Mouse (Mus musculus): ENCODE data around the gene Prss40. TPM values are rescaled to one million over a fixed set of nuclear protein-coding genes. Genes with fewer than 3 reads are reported as not detected.

The Prss40 gene
- polyA plus RNA-seq, 1 experiment from 2014 or later, result not detected

DNA sequence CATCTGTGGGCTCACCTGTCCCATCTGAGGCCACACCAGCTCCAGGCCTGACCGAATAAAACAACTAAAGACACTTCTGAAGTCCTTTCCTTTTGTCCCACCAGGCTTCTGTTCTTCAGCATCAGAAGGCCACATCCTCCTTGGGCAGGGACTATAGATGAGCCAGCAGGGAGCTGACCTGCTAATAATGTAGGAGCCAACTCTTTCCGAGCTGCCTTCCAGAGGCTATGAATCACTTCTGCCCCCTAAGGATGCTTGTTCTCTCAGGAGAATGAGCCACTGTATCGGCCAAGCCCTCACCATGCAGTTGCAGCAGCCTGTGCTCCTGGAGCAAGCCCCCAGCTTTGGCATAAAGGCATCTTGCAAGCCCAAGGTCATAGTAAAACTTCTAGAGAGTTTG, 57.8 kb downstream of the Prss40 start:
- Histone ChIP-seq H3K27me3 (no peaks in the 10 kb centered on the region), H3K27ac (replicated peaks) (no peak overlapping the region), H3K4me2 (replicated peaks) (no peak overlapping the region), H3K9ac (replicated peaks) (no peak overlapping the region), H3K4me3 (no peak overlapping the region), H3K36me3 (no peaks in the 10 kb centered on the region), H3K9me3 (no peaks in the 10 kb centered on the region; the same call in 1 of the 2 replicates), H3K4me1 (no peaks in the 10 kb centered on the region)
- WGBS, result 46% methylated on average over 3 of the region's 3 CpGs
- no peak for ATAC-seq (ENCODE audit: low FRiP score, low read depth)

Other genes with a start within 250 kb of the Prss40 start
- gene Ccdc115, start 121.3 kb downstream of the Prss40 start, polyA plus RNA-seq (2016; fragmentation: Nextera tagmentation; extraction: Ambion mirVana), result 70.4 and 73.6 TPM in 2 replicates
- gene Imp4, start 121.1 kb downstream of the Prss40 start, polyA plus RNA-seq (2016; fragmentation: Nextera tagmentation; extraction: Ambion mirVana), result 81.3 and 83.5 TPM in 2 replicates
- 6.8 and 6.9 TPM in 2 replicates for gene Ptpn18, start 101.2 kb downstream of the Prss40 start, polyA plus RNA-seq (2016; fragmentation: Nextera tagmentation; extraction: Ambion mirVana)
- gene Prss39, start 62.5 kb downstream of the Prss40 start, polyA plus RNA-seq (2016; fragmentation: Nextera tagmentation; extraction: Ambion mirVana), result not detected in 2 replicates
- not detected in 2 replicates for gene Cfc1, start 25.3 kb downstream of the Prss40 start, polyA plus RNA-seq (2016; fragmentation: Nextera tagmentation; extraction: Ambion mirVana)
- 11.0 and 11.4 TPM in 2 replicates for gene Amer3, start 18.7 kb upstream of the Prss40 start, polyA plus RNA-seq (2016; fragmentation: Nextera tagmentation; extraction: Ambion mirVana)

Data from midbrain, embryonic 12.5 days (tissue).